Mouse (Mus musculus): ENCODE measurements around the gene Tex30. TPM values are rescaled to one million over a fixed set of nuclear protein-coding genes. Genes with fewer than 3 reads are reported as not detected.

Gene Tex30
- total and polyA plus RNA-seq, 3 experiments = 54.2 to 196 (median 89.6) TPM

DNA sequence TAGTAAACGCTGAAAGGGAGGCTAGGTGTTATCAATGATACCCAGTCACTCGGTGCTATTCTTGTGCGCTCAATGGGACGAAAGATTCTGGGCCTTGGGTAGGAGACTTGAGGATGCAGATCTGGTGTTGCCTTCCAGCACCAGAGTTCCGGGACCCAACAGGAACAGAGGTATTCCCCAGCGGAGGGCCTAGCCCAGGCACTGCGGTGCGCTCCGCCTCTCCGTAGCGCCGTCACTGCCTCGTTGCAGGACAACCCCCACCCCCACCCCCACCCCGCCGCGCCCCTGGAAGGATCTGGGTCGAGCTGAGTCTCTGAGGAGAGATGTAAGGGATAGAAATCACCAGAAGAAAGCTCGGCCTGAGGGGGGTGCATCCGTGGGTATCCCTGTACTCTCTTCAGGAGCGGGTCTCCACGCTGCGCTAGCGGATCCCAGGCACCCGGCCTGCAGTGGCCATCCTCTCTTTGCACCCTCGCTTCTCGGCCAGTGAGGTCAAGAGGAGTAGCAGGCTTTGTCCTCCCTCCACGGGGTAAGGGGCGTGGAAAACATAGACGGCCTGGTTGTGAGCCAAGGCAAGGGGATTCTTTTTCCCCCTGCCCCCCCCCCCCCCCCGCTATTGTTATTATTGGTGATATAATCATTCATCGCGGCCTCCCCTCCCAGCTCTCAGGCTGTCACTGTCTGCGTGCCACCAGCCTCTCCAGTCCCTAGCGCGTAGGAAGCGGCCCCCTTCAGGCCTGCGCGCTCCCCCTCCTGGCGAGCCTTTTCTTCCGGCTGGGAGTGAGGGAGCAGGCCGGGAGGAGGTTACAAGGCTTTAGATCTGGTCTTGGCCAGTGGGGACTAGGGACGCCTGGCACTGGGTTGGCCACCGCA, 17.2 kb upstream of the Tex30 start:
- dilution Hi-C loops (cut with MboI; ENCODE audit: extremely low pct_ligation_motif_present, extremely low pct_unique_long_range_greater_than_20kb, low sequenced_read_pairs) (no loop called here), in situ Hi-C loops (cut with MboI; ENCODE audit: low pct_ligation_motif_present, low pct_unique_long_range_greater_than_20kb, low sequenced_read_pairs) (no loop called here)
- DNase-seq (ENCODE audit: extremely low read depth) = no peak
- H3K27ac ChIP-seq (ENCODE audit: insufficient read depth, low read depth) = no peak overlapping the region
- no peak overlapping the region for H3K4me3 ChIP-seq (replicated peaks in 1 of 3; ENCODE audit: low read depth in 2 of 3, low read length in 2 of 3, poor library complexity in 1 of 3)
- TF ChIP-seq CHD1 (IDR thresholded peaks at IDR 0.05; ENCODE audit: low read depth, low read length) = no peak
- no peak for TF ChIP-seq USF1 (IDR thresholded peaks at IDR 0.05; ENCODE audit: low read depth, low read length)
- no peak for TF ChIP-seq NELFE (IDR thresholded peaks at IDR 0.05; ENCODE audit: low read depth, low read length)
- no peak for TF ChIP-seq E2F4 (IDR thresholded peaks at IDR 0.05; ENCODE audit: insufficient replicate concordance, low read depth, low read length)
- TF ChIP-seq ETS1 (conservative IDR thresholded peaks at IDR 0.05; ENCODE audit: low read depth, low read length) = no peak
- no peak for TF ChIP-seq JUN (IDR thresholded peaks at IDR 0.05; ENCODE audit: insufficient read depth, low read depth, low read length)
- no peak for TF ChIP-seq RCOR1 (conservative IDR thresholded peaks at IDR 0.05; ENCODE audit: low read depth, low read length)
- no peak for TF ChIP-seq MYC (IDR thresholded peaks at IDR 0.05; ENCODE audit: low read depth, low read length)
- TF ChIP-seq HCFC1 (IDR thresholded peaks at IDR 0.05; ENCODE audit: low read depth, low read length) = no peak
- no peak for TF ChIP-seq POLR2A (IDR thresholded peaks at IDR 0.05; ENCODE audit: low read depth, low read length)
- TF ChIP-seq RAD21 (IDR thresholded peaks at IDR 0.05; ENCODE audit: low read depth, low read length) = no peak
- TF ChIP-seq SIN3A (IDR thresholded peaks at IDR 0.05; ENCODE audit: low read length) = no peak
- TF ChIP-seq MAFK (IDR thresholded peaks at IDR 0.05; ENCODE audit: insufficient replicate concordance, low read length) = no peak
- TF ChIP-seq TBP (conservative IDR thresholded peaks at IDR 0.05; ENCODE audit: low read depth, low read length) = no peak
- no peak for TF ChIP-seq ZMIZ1 (IDR thresholded peaks at IDR 0.05; ENCODE audit: low read depth, low read length)
- TF ChIP-seq MAZ (IDR thresholded peaks at IDR 0.05; ENCODE audit: low read depth, low read length) = no peak
- TF ChIP-seq NRF1 (IDR thresholded peaks at IDR 0.05; ENCODE audit: low read depth, low read length) = no peak
- TF ChIP-seq IRF4 (IDR thresholded peaks at IDR 0.05; ENCODE audit: low read depth, low read length) = no peak
- TF ChIP-seq TCF12 (IDR thresholded peaks at IDR 0.05; ENCODE audit: low read depth, low read length) = no peak
- no peaks in the 10 kb centered on the region for H3K79me2 ChIP-seq (replicated peaks; ENCODE audit: control insufficient read depth, extremely low read depth, insufficient read depth, poor library complexity, severe bottlenecking)
- H3K27me3 ChIP-seq (replicated peaks) = no peaks in the 10 kb centered on the region
- no peaks in the 10 kb centered on the region for H3K9me3 ChIP-seq (replicated peaks; ENCODE audit: low read length)
- H3K9ac ChIP-seq (ENCODE audit: insufficient read depth, low read depth) = no peak overlapping the region
- no peaks in the 10 kb centered on the region for H3K36me3 ChIP-seq (replicated peaks in 1 of 2; ENCODE audit: control insufficient read depth in 1 of 2, insufficient read depth in 1 of 2, low read length in 1 of 2)
- H3K4me1 ChIP-seq (ENCODE audit: control insufficient read depth in 1 of 2, insufficient read depth in 2 of 2) = peaks cover 8 to 21% of the 10 kb centered on the region in 2 experiments
- H3K4me2 ChIP-seq (ENCODE audit: insufficient read depth, low read depth, poor library complexity, severe bottlenecking) = no peak overlapping the region
